Mouse (Mus musculus): ENCODE data around the gene Izumo4.
A peak's percentile ranks its signal among the peaks of the same experiment; 100 is the strongest.

Gene Izumo4

GRCm38 (mm10) chr10:80669737-80670485, 32.1 kb upstream of the Izumo4 start:
- peak; percentile 88 to 90 for DNase-seq

- no peak for DNase-seq
Observed at GRCm38 (mm10) chr10:80670531-80670930, 31.5 kb upstream of the Izumo4 start.

GRCm38 (mm10) chr10:80671251-80671650, 30.7 kb upstream of the Izumo4 start:
- DNase-seq = no peak

- DNase-seq = no peak
Observed at GRCm38 (mm10) chr10:80671936-80672690, 29.9 kb upstream of the Izumo4 start.

GRCm38 (mm10) chr10:80673690-80674089, 28.3 kb upstream of the Izumo4 start:
- no peak for DNase-seq

GRCm38 (mm10) chr10:80674161-80674711, 27.7 kb upstream of the Izumo4 start:
- DNase-seq = peak; percentile 83 to 88

- no peak for DNase-seq
Observed at GRCm38 (mm10) chr10:80674851-80675404, 27.1 kb upstream of the Izumo4 start.

- no peak for DNase-seq
Observed at GRCm38 (mm10) chr10:80675405-80676197, 26.4 kb upstream of the Izumo4 start.

GRCm38 (mm10) chr10:80676198-80676928, 25.6 kb upstream of the Izumo4 start:
- peak; percentile 99 to 100 for DNase-seq

- DNase-seq = peak in 1 of 2 experiments; percentile 63
Observed at GRCm38 (mm10) chr10:80677128-80677875, 24.7 kb upstream of the Izumo4 start.

GRCm38 (mm10) chr10:80677942-80678436, 24.0 kb upstream of the Izumo4 start, which contains the start of gene Mknk2:
Gene Mknk2 (minus strand): TSS chr10:80678112.
- DNase-seq = peak; percentile 97 to 98

- DNase-seq = peak in 1 of 2 experiments; percentile 72
Observed at GRCm38 (mm10) chr10:80678601-80679377, 23.2 kb upstream of the Izumo4 start.

GRCm38 (mm10) chr10:80679556-80680259, 22.3 kb upstream of the Izumo4 start:
- no peak for DNase-seq

- no peak for DNase-seq
Observed at GRCm38 (mm10) chr10:80680260-80680696, 21.7 kb upstream of the Izumo4 start.

- no peak for DNase-seq
Observed at GRCm38 (mm10) chr10:80682003-80682402, 20.0 kb upstream of the Izumo4 start.

GRCm38 (mm10) chr10:80683647-80684046, 18.3 kb upstream of the Izumo4 start:
- DNase-seq = no peak

- peak; percentile 77 to 83 for DNase-seq
Observed at GRCm38 (mm10) chr10:80684214-80684613, 17.8 kb upstream of the Izumo4 start.

- DNase-seq = no peak
Observed at GRCm38 (mm10) chr10:80684984-80685383, 17.0 kb upstream of the Izumo4 start.

GRCm38 (mm10) chr10:80686617-80687016, 15.4 kb upstream of the Izumo4 start:
- DNase-seq = no peak

Data from lung, adult 18-20 months (tissue).